Mouse (Mus musculus): ENCODE data around the gene Asns. TPM values are rescaled to one million over a fixed set of nuclear protein-coding genes. Genes with fewer than 3 reads are reported as not detected.

The Asns gene
- total and polyA plus RNA-seq, 2 experiments: 1.0 to 2.3 TPM

DNA sequence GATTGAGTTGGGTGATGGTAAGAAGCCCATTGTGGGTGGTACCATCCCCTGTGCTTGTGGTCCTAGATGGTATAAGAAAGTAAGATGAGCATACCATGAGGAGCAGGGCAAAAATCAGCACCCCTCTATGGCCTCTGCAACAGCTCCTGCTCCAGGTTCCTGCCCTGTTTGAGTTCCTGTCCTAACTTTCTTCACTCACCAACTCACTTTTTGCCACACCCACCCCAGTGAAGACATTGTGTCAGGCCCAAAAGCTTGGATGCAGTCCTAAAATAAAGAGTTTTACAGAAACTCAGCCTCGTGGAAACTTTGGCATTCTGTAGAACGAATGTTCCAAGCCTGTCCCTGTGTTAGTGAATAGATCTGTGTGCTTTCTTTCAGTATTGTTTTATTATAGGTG, 36.1 kb upstream of the Asns start:
- no peak overlapping the region for H3K27ac ChIP-seq (replicated peaks; ENCODE audit: insufficient read depth, low read depth, low read length)
- no peak for TF ChIP-seq POLR2A (IDR thresholded peaks at IDR 0.05; ENCODE audit: extremely low read depth, insufficient read depth, low read length)
- TF ChIP-seq CTCF (IDR thresholded peaks at IDR 0.05; ENCODE audit: low read depth, low read length): no peak
- no peaks in the 10 kb centered on the region for H3K36me3 ChIP-seq (ENCODE audit: control insufficient read depth, insufficient read depth, low read length)
- no peaks in the 10 kb centered on the region for H3K4me1 ChIP-seq (ENCODE audit: control insufficient read depth, insufficient read depth, low read length)
- no peaks in the 10 kb centered on the region for H3K79me2 ChIP-seq (ENCODE audit: control insufficient read depth, insufficient read depth, low read length)
- whole genome bisulfite sequencing: 80% methylated on average over 2 of the region's 2 CpGs
- DNase-seq (ENCODE audit: extremely low read depth, low read depth, low spot score): no peak
- no peaks in the 10 kb centered on the region for H3K27me3 ChIP-seq (ENCODE audit: control insufficient read depth, insufficient read depth, low read length)
- no peak overlapping the region for H3K9ac ChIP-seq (ENCODE audit: low read depth, low read length)
- H3K4me3 ChIP-seq (ENCODE audit: insufficient read depth, low read depth, low read length): no peak overlapping the region

DNA sequence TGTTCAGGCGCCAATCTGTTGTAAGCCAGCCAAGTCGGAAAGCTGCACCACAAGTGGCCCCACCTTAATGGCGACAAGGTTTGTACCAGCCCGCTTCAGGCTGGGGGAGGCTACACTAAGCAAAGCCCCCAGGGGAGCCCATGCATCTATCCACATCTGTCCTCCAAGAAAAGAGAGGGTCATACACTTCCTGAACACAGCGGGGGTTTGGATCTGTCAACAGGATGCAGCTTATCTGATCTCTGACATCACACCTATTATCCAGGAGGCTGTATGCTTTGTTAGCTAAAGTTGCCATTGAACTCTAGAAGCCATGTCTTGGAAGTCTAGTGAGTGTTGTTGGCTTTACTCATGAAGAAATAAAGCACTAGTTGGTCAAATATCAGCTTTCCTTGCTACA, 35.2 kb upstream of the Asns start:
- H3K4me3 ChIP-seq (ENCODE audit: insufficient read depth, low read depth, low read length): no peak overlapping the region
- 91% methylated on average over 5 of the region's 5 CpGs for WGBS
- no peaks in the 10 kb centered on the region for H3K4me1 ChIP-seq (ENCODE audit: control insufficient read depth, insufficient read depth, low read length)
- no peak for DNase-seq (ENCODE audit: extremely low read depth, low read depth, low spot score)
- TF ChIP-seq POLR2A (IDR thresholded peaks at IDR 0.05; ENCODE audit: extremely low read depth, insufficient read depth, low read length) (no peak), CTCF (IDR thresholded peaks at IDR 0.05; ENCODE audit: low read depth, low read length) (no peak)
- no peak overlapping the region for H3K27ac ChIP-seq (replicated peaks; ENCODE audit: insufficient read depth, low read depth, low read length)
- H3K9ac ChIP-seq (ENCODE audit: low read depth, low read length): no peak overlapping the region
- H3K27me3 ChIP-seq (ENCODE audit: control insufficient read depth, insufficient read depth, low read length): no peaks in the 10 kb centered on the region
- H3K36me3 ChIP-seq (ENCODE audit: control insufficient read depth, insufficient read depth, low read length): no peaks in the 10 kb centered on the region
- H3K79me2 ChIP-seq (ENCODE audit: control insufficient read depth, insufficient read depth, low read length): no peaks in the 10 kb centered on the region

DNA sequence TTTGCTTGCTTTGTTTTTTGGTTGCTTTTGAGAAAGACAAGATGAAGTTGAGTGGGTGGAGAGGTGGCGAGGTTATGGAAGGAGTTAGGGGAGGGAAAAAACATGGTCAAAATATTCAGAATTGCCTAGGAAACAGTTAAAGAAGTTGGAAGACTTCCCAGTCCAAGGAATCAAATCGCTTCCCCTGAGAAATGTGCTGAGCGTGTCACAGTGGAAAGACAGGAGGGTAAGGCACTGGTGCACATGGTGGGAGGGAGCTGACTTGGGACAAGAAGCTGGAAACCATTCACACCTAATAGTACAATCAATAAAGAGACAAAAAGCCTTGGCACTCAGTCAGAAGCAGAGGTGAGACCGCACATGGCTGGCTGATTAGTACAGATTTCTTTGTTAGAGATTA, 23.2 kb upstream of the Asns start:
- no peak overlapping the region for H3K9ac ChIP-seq (ENCODE audit: low read depth, low read length)
- 79% methylated on average over 4 of the region's 4 CpGs for WGBS
- H3K36me3 ChIP-seq (ENCODE audit: control insufficient read depth, insufficient read depth, low read length): no peaks in the 10 kb centered on the region

DNA sequence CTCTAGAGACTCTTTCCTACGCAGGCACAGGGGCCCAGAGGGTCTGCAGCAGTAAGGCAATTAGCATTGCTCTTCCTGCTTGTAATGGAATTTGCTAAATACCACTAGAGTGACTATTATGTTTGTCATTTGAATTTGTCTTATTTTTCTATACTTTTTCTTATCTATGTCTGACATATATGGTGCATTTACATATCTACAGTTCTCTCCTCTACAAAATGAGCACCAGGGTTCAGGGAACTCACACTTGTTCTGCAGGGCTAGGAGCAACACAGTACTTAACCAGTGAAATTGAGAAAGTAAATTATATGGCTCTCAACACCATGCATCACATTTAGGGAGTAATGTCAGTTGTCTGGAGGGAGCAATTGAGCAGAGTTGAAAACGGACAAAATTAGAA, 21.2 kb upstream of the Asns start:
- Histone ChIP-seq H3K27ac (replicated peaks; ENCODE audit: insufficient read depth, low read depth, low read length) (no peak overlapping the region), H3K4me3 (ENCODE audit: insufficient read depth, low read depth, low read length) (no peak overlapping the region), H3K4me1 (ENCODE audit: control insufficient read depth, insufficient read depth, low read length) (no peaks in the 10 kb centered on the region), H3K27me3 (ENCODE audit: control insufficient read depth, insufficient read depth, low read length) (no peaks in the 10 kb centered on the region), H3K9ac (ENCODE audit: low read depth, low read length) (no peak overlapping the region), H3K79me2 (ENCODE audit: control insufficient read depth, insufficient read depth, low read length) (no peaks in the 10 kb centered on the region), H3K36me3 (ENCODE audit: control insufficient read depth, insufficient read depth, low read length) (no peaks in the 10 kb centered on the region)
- WGBS: 75% methylated on average over 2 of the region's 2 CpGs
- DNase-seq (ENCODE audit: extremely low read depth, low read depth, low spot score): no peak
- TF ChIP-seq POLR2A (IDR thresholded peaks at IDR 0.05; ENCODE audit: extremely low read depth, insufficient read depth, low read length) (no peak), CTCF (IDR thresholded peaks at IDR 0.05; ENCODE audit: low read depth, low read length) (no peak)

More for the DNA sequence above, 23.2 kb upstream of the Asns start:
- Histone ChIP-seq H3K27ac (replicated peaks; ENCODE audit: insufficient read depth, low read depth, low read length) (no peak overlapping the region), H3K4me1 (ENCODE audit: control insufficient read depth, insufficient read depth, low read length) (no peaks in the 10 kb centered on the region), H3K79me2 (ENCODE audit: control insufficient read depth, insufficient read depth, low read length) (no peaks in the 10 kb centered on the region), H3K4me3 (ENCODE audit: insufficient read depth, low read depth, low read length) (no peak overlapping the region), H3K27me3 (ENCODE audit: control insufficient read depth, insufficient read depth, low read length) (no peaks in the 10 kb centered on the region)
- TF ChIP-seq CTCF (IDR thresholded peaks at IDR 0.05; ENCODE audit: low read depth, low read length): no peak
- no peak for TF ChIP-seq POLR2A (IDR thresholded peaks at IDR 0.05; ENCODE audit: extremely low read depth, insufficient read depth, low read length)
- DNase-seq (ENCODE audit: extremely low read depth, low read depth, low spot score): no peak

DNA sequence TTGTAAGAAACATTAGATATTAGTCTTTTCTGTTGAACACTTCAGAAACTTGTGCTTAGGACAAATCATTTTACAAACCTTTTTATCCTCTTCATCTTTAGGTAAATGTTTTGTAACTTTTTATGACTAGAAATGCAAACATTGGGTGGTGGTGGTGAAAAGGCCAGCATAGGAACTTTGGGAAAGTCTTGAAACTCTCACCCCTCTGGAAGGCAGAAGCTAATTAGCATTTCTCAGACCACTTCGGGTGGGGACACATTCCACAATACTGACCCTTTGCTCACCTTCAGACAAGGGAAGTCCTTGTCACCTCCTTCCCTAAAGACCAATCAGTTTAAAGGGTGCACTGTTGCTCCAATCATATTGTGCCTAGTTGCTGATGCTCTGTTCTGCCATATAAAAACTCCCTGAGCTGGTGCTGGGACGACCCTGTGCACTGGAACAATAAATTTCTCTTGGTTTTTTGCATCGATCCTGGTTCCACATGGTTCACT, 18.8 kb upstream of the Asns start:
- WGBS: 73% methylated on average over 3 of the region's 3 CpGs
- no peak overlapping the region for H3K27ac ChIP-seq (replicated peaks; ENCODE audit: insufficient read depth, low read depth, low read length)
- no peak overlapping the region for H3K9ac ChIP-seq (ENCODE audit: low read depth, low read length)
- TF ChIP-seq CTCF (IDR thresholded peaks at IDR 0.05; ENCODE audit: low read depth, low read length): no peak
- TF ChIP-seq POLR2A (IDR thresholded peaks at IDR 0.05; ENCODE audit: extremely low read depth, insufficient read depth, low read length): no peak
- no peaks in the 10 kb centered on the region for H3K27me3 ChIP-seq (ENCODE audit: control insufficient read depth, insufficient read depth, low read length)
- H3K79me2 ChIP-seq (ENCODE audit: control insufficient read depth, insufficient read depth, low read length): no peaks in the 10 kb centered on the region
- no peaks in the 10 kb centered on the region for H3K4me1 ChIP-seq (ENCODE audit: control insufficient read depth, insufficient read depth, low read length)
- no peak overlapping the region for H3K4me3 ChIP-seq (ENCODE audit: insufficient read depth, low read depth, low read length)
- DNase-seq (ENCODE audit: extremely low read depth, low read depth, low spot score): no peak
- no peaks in the 10 kb centered on the region for H3K36me3 ChIP-seq (ENCODE audit: control insufficient read depth, insufficient read depth, low read length)

DNA sequence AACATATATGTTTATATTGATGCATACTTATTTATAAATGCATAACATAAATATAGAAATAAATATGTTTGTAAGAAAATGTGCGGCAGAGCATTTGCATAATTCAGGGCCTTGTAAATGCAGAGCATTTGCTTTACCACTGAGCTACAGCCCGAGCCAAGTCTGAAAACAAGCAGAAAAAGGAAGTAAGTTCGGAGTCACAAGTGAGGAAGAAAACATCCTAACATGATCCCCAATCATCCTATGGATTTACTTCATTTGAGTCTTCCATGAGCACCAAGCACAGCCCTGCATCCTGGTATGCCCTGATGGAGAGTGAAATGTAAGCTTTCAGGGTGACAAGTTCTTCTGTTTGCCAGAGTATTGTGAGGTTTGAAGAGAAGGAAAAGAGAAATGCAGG, 15.2 kb upstream of the Asns start:
- WGBS: 74% methylated on average over 3 of the region's 3 CpGs
- Histone ChIP-seq H3K9ac (ENCODE audit: low read depth, low read length) (no peak overlapping the region), H3K79me2 (ENCODE audit: control insufficient read depth, insufficient read depth, low read length) (no peaks in the 10 kb centered on the region), H3K4me1 (ENCODE audit: control insufficient read depth, insufficient read depth, low read length) (no peaks in the 10 kb centered on the region), H3K27me3 (ENCODE audit: control insufficient read depth, insufficient read depth, low read length) (no peaks in the 10 kb centered on the region), H3K36me3 (ENCODE audit: control insufficient read depth, insufficient read depth, low read length) (no peaks in the 10 kb centered on the region), H3K27ac (replicated peaks; ENCODE audit: insufficient read depth, low read depth, low read length) (no peak overlapping the region), H3K4me3 (ENCODE audit: insufficient read depth, low read depth, low read length) (no peak overlapping the region)
- DNase-seq (ENCODE audit: extremely low read depth, low read depth, low spot score): no peak
- TF ChIP-seq CTCF (IDR thresholded peaks at IDR 0.05; ENCODE audit: low read depth, low read length): no peak
- no peak for TF ChIP-seq POLR2A (IDR thresholded peaks at IDR 0.05; ENCODE audit: extremely low read depth, insufficient read depth, low read length)
